Comparison of ENCODE assay signal across 10 mouse cellular contexts in the genomic region with DNA sequence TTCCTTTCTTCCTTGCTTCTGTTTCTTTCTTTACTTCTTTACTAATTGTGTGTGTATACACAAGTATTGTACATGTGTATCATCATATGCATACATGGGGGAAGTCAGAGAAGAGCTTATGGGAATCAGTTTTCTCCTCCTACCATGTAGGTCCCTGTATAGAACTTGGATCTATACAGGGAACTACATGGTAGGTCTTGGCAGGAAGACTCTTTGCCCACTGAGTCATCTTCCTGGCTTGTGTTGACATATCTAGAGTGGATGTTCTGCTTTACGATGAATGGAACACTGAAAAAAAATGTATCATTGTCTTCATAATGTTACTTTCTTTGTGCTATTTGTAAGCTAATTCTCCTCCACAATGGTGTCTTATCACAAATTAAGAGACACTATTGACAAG.
"Had no signal": no experiment of that assay in that cellular context is flagged by ENCODE, and none has a peak within 500 bp of the region (broad histone marks: within the 10 kb centered on the region; RNA-seq: fewer than 3 reads in every experiment).

No protein-coding gene starts in this region.

- DNase-seq: retina, postnatal 1 day; right cerebral cortex, postnatal 14 days; right cerebral cortex, postnatal 25 days; right cerebral cortex, postnatal 4 days; spleen, adult 18-20 months; thymus, adult 18-20 months; thymus, adult 2 months; thymus, postnatal 14 days; thymus, postnatal 25 days; thymus, postnatal 36 days had no signal
